Comparison of ENCODE assay signal across 8 mouse cellular contexts in the genomic region with DNA sequence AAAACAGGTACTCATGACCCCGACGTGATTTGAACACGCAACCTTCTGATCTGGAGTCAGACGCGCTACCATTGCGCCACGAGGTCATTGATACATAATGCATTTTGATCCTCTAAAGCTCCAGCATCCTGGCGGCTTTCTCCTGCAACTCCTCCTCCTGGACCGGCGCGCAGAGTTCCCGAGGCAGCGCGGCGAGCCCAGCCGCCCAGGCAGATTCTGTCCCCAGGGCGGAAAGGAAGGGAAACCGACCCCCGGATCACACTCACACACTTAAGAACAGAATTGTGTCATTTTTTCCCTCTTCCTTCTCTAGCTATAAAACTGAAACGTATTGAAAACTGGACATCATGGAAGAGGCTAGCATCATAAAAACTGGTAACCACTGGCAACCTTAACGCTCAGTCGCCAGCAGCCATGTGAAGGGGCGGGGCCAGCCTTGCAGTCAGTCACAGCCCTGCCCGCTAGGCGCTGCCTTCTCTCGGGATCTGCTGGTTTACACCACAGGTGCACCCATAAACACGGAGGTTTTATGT. TPM values are rescaled to one million over a fixed set of nuclear protein-coding genes. Genes with fewer than 3 reads are reported as not detected.
DNase-seq lines count a peak whose midpoint lies in the region; ATAC-seq and TF ChIP-seq lines count a peak whose summit lies in the region.
"Had no signal": no experiment of that assay in that cellular context is flagged by ENCODE, and none has a peak within 500 bp of the region (broad histone marks: within the 10 kb centered on the region; RNA-seq: fewer than 3 reads in every experiment).

No protein-coding gene starts in this region.

- TF ChIP-seq CTCF in intestine, postnatal 0 days (IDR thresholded peaks at IDR 0.05; ENCODE audit: low read depth): peak; percentile 51

- peaks cover 5% of the 10 kb centered on the region; the same call in 1 of the 2 replicates for H3K27me3 ChIP-seq in intestine, postnatal 0 days (replicated peaks; ENCODE audit: control insufficient read depth, insufficient read depth, low read length)

- no peak overlapping the region for H3K9ac ChIP-seq in intestine, postnatal 0 days (ENCODE audit: low read depth, low read length)

- peak; percentile 37 for DNase-seq in adrenal gland, adult 8-10 months
- peak; percentile 52 for DNase-seq in embryo, embryonic 11.5 days (ENCODE audit: low read depth, low spot score)
- peak; percentile 95 for DNase-seq in heart, adult 11 months
- DNase-seq in left cerebral cortex, postnatal 25 days (ENCODE audit: low spot score in 2 of 2): peak; percentile 70 to 80
- peak; percentile 64 for DNase-seq in right cerebral cortex, postnatal 4 days

- peak overlapping the region; percentile 62 for H3K4me2 ChIP-seq in intestine, postnatal 0 days (replicated peaks; ENCODE audit: low read depth)

- H3K4me1 ChIP-seq in intestine, postnatal 0 days (replicated peaks; ENCODE audit: control insufficient read depth, insufficient read depth, low read length): no peaks in the 10 kb centered on the region

- 4% methylated on average over 27 of the region's 27 CpGs for WGBS in intestine, postnatal 0 days

- peak; percentile 49; the same call in 1 of the 2 replicates for ATAC-seq in intestine, postnatal 0 days
- ATAC-seq in megakaryocyte-erythroid progenitor cell, adult 5-6 weeks (replicated peaks; ENCODE audit: low FRiP score, low TSS enrichment, poor library complexity, severe bottlenecking): 0 out of 2 replicates have a peak, but pooled peaks have one; percentile 36

- intact Hi-C loops in left cerebral cortex, postnatal 25 days (cut with DNase I): loop anchor here (10.0 kb wide), 1 partner anchor 389 kb away; no protein-coding TSS in a partner anchor

- H3K9me3 ChIP-seq in intestine, postnatal 0 days (ENCODE audit: control insufficient read depth): no peaks in the 10 kb centered on the region

- H3K4me3 ChIP-seq in intestine, postnatal 0 days (ENCODE audit: low read depth, low read length): peak overlapping the region; percentile 30

- no peak overlapping the region for H3K27ac ChIP-seq in intestine, postnatal 0 days (ENCODE audit: low read depth, low read length)
- H3K27ac ChIP-seq: macrophage had no signal

- H3K36me3 ChIP-seq in intestine, postnatal 0 days (ENCODE audit: control insufficient read depth, insufficient read depth): no peaks in the 10 kb centered on the region

RNA-seq across cellular contexts. Expression of gene Gm10428, which starts 6.8 kb away (rescaled TPM):
- not detected for total RNA-seq in adrenal gland, adult 8-10 months (2022)
- not detected in 2 replicates for polyA plus RNA-seq in intestine, postnatal 0 days (2015; fragmentation: Nextera tagmentation; extraction: Ambion mirVana)
- not detected for total RNA-seq in left cerebral cortex, postnatal 25 days (2021)
- not detected in 2 replicates for total RNA-seq in megakaryocyte-erythroid progenitor cell, adult 5-6 weeks (2014; fragmentation: Nextera tagmentation)
- total RNA-seq in megakaryocyte-erythroid progenitor cell, adult 5-6 weeks (2017): not detected in 2 replicates
- polyA plus RNA-seq: macrophage had no signal

RNA-seq across cellular contexts. Expression of gene Zfp287, which starts 14.4 kb away (rescaled TPM):
- 1 to 10 TPM; 4.5 to 9.8 (median 6.8) TPM for total RNA-seq in adrenal gland, adult 8-10 months (2022)
- polyA plus RNA-seq in intestine, postnatal 0 days (2015; fragmentation: Nextera tagmentation; extraction: Ambion mirVana): 1.5 and 2.3 TPM in 2 replicates
- total RNA-seq in left cerebral cortex, postnatal 25 days (2021): 10 to 100 TPM; 16.5 to 16.6 TPM
- 0.13 and 0.67 TPM in 2 replicates for total RNA-seq in megakaryocyte-erythroid progenitor cell, adult 5-6 weeks (2014; fragmentation: Nextera tagmentation)
- total RNA-seq in megakaryocyte-erythroid progenitor cell, adult 5-6 weeks (2017): 0.88 TPM in 1 of 2 replicates, not detected in the other

RNA-seq across cellular contexts. Expression of gene Zfp286, which starts 43.2 kb away (rescaled TPM):
- total RNA-seq in adrenal gland, adult 8-10 months (2022): 1 to 10 TPM; 2.9 to 4.8 (median 4.3) TPM
- 4.2 and 4.3 TPM in 2 replicates for polyA plus RNA-seq in intestine, postnatal 0 days (2015; fragmentation: Nextera tagmentation; extraction: Ambion mirVana)
- 10 to 100 TPM; 21.1 to 22.5 TPM for total RNA-seq in left cerebral cortex, postnatal 25 days (2021)
- 1.8 and 2.6 TPM in 2 replicates for total RNA-seq in megakaryocyte-erythroid progenitor cell, adult 5-6 weeks (2014; fragmentation: Nextera tagmentation)
- total RNA-seq in megakaryocyte-erythroid progenitor cell, adult 5-6 weeks (2017): 0.57 TPM in 1 of 2 replicates, not detected in the other

Comparison
In these comparisons a context has a peak if more than half of its experiments do, and no peak if none do; other contexts are left out.
1. DNase-seq: peak in every context shown above with its lines; median percentile 95 in heart, adult 11 months; 75 in left cerebral cortex, postnatal 25 days; 64 in right cerebral cortex, postnatal 4 days; 52 in embryo, embryonic 11.5 days; 37 in adrenal gland, adult 8-10 months.